Mouse (Mus musculus) hindlimb bud, embryonic 11.5 days (tissue): ENCODE results near the gene Ptf1a.

ENCODE experiments used
- DNase-seq: peaks from one replicate; pipeline ENCODE4 v3.0.0-alpha.2; 2012; ENCODE audit warnings: low read depth, low spot score; ENCODE audit errors: extremely low spot score

The Ptf1a gene

GRCm38 (mm10) chr2:19452531-19453055, 7.1 kb downstream of the Ptf1a start:
- DNase-seq, result no peak

- DNase-seq, result no peak
These were observed 9.8 kb downstream of the Ptf1a start for GRCm38 (mm10) chr2:19455228-19455627.

- DNase-seq, result no peak
These were observed 10.5 kb downstream of the Ptf1a start for GRCm38 (mm10) chr2:19455857-19456482.

GRCm38 (mm10) chr2:19458785-19459184, 13.3 kb downstream of the Ptf1a start:
- no peak for DNase-seq

- no peak for DNase-seq
These were observed 16.5 kb downstream of the Ptf1a start for GRCm38 (mm10) chr2:19461940-19462339.

GRCm38 (mm10) chr2:19490262-19490661, 44.8 kb downstream of the Ptf1a start:
- DNase-seq, result no peak
